Mouse (Mus musculus) testis, postnatal 14 days (tissue): ENCODE data around the gene Hoxb1.

ENCODE experiments used
- DNase-seq: peaks from one replicate; pipeline ENCODE4 v3.0.0; 2021; ENCODE audit warnings: low spot score

The Hoxb1 gene

GRCm38 (mm10) chr11:96404016-96404604 is 38.6 kb downstream of the Hoxb1 start:
- DNase-seq, result no peak

GRCm38 (mm10) chr11:96404831-96405230 is 39.3 kb downstream of the Hoxb1 start:
- no peak for DNase-seq

- DNase-seq, result no peak
These were observed 40.0 kb downstream of the Hoxb1 start for GRCm38 (mm10) chr11:96405541-96405940.

GRCm38 (mm10) chr11:96407191-96408072 is 41.9 kb downstream of the Hoxb1 start:
- peak; percentile 46 for DNase-seq

- DNase-seq, result no peak
These were observed 42.9 kb downstream of the Hoxb1 start for GRCm38 (mm10) chr11:96408234-96409010.

DNA sequence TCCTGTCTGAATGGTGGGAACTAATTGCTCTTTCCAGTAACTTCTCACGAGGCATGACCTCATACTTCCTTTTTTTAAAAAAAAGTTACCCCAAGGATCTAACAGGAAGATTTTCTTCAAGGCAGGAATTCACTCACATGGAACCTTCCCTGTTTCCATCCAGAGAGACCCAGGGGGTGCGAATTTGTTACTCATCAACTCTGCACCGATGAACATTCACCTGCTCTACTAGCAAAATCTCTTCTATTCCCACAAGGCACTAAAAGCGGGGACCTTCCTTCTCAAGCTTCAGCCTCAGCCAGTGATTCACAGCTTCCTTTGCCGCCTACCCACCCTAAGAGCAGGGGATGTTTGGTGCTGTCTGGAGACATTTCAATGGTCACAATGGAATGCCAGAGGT is 45.5 kb downstream of the Hoxb1 start:
- no peak for DNase-seq

DNA sequence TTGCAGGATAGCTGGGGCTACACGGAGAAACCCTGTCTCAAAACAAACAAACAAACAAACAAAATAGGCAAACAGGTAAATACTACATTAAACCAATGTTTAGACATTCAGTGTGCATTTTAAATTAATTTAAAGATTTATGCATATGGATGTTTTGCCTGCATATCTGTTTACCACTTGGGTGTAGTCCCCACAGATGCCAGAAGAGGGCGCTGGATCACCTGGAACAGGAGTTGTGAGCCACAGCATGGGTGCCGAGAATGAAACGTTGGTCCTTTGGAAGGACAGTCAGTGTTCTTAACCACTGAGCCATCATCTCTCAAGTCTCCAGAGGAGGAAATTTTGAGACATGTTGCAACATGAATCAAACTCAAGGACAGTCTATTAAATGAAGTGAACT is 46.4 kb downstream of the Hoxb1 start:
- DNase-seq, result peak; percentile 52

- no peak for DNase-seq
These were observed 47.5 kb downstream of the Hoxb1 start for GRCm38 (mm10) chr11:96412941-96413491.

DNA sequence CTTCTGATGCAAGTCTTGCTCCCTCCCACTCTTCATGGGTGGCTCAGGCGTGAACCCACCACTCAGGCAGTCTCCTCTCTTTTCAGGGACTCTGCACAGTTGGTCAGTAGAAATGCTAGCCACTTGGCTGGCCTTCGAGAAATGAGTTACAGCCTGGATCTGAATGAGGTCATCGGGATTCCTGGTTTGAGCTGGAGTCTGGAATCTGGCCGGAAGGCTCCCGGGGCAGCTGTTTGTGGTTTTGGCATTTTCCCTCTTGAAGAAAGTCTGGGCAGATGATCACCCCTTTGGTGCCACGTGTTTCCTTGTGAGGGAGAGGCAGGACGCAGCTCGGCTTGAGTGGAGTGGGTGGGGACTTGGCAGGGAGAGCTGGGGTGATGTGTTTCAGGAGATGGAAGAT is 48.0 kb downstream of the Hoxb1 start:
- peak; percentile 15 for DNase-seq

GRCm38 (mm10) chr11:96414002-96414401 is 48.5 kb downstream of the Hoxb1 start:
- no peak for DNase-seq
